Mouse (Mus musculus) spleen, postnatal 36 days (tissue): Measurements from ENCODE around the gene Alkbh3.

Experiments
- DNase-seq, 2 experiments: peaks; one replicate each; pipeline ENCODE4 v3.0.0; 2022; ENCODE audit warnings: low spot score in 2 of 2, mixed read lengths in 1 of 2

Gene Alkbh3

GRCm38 (mm10) chr2:93992810-93993209 is 17.8 kb downstream of the Alkbh3 start:
- DNase-seq, result no peak

GRCm38 (mm10) chr2:93992259-93992658 is 18.3 kb downstream of the Alkbh3 start:
- DNase-seq, result no peak

- no peak for DNase-seq
These were observed 19.3 kb downstream of the Alkbh3 start for GRCm38 (mm10) chr2:93991336-93991735.

DNA sequence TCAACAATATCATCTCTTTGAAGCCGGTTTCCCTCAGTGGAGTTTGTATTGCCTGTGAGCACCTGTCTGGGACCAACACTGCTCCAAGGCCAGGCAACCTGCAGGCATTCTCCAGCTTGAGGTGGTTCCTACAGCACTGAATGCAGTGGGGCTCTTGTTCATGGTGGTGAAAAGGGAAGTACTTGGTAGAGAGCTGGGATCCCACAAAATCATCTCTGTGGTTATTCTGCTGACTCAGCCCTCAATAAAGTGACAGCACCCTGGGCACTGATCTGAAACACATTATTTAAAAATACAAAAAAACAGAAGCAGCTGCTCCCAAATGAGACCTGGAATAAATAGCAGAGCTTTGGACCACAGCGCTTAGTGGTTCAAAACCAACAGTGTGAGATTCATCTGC is 22.2 kb downstream of the Alkbh3 start:
- DNase-seq, result no peak

DNA sequence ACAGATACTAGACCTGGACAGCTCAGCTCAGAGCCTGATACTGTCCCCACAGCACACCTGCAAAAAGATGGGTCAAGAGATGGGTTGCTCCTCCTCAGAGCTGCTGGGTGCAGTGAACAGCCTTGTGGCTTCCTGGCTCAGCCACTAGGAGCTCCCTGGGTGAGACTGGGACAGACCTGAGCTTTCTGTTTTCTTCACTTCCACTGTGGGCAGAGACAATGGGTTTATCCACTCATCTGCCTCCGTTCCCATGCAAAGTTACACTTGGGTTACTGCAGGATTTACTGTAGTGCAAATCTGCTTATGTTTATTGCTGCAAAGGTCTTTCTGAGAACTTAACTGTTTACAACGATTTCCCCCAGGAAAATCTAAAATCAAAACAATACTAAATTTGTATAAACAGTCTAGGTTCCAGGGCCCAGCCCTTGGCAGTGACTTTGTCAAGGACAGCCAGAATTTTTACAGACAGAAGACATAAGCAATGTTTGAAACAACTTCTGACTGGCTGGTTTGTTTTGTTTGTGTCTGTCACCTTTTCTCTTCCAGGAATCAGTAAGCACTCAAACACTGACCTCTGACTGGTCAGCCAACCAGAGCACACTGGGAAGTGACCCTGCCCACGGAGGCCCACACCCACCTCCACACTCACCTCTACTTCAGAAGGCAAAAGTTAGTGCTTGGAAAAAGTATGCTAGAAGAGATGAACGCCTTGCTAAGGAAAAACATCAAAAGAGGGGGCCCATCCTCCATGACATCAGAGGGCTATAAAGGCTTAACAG is 28.0 kb downstream of the Alkbh3 start:
- DNase-seq, result no peak

- no peak for DNase-seq
These were observed 31.1 kb downstream of the Alkbh3 start for GRCm38 (mm10) chr2:93979249-93980120.

GRCm38 (mm10) chr2:93976436-93977252 is 34.0 kb downstream of the Alkbh3 start:
- DNase-seq, result peak; percentile 54 to 63

GRCm38 (mm10) chr2:93975526-93976435 is 34.8 kb downstream of the Alkbh3 start:
- no peak for DNase-seq

DNA sequence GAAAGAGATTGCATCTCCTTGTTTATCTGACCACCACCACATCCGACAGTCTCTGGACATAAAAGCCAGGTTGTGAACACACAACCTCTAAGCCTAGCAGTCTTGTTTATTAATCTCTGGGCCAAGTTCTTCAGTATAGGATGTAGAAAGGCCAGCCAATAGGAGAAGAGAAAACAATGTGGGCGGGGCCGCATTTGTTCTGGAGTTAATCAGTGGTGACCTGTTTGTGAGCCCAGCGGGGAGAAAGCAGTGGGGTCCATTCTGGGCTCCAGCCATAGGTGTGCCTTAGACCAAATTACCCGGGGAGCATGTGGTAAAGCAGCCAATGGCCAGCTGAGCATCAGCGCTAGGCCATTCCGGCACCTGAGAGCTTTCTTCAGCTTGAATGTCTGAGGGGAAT is 35.6 kb downstream of the Alkbh3 start:
- no peak for DNase-seq

DNA sequence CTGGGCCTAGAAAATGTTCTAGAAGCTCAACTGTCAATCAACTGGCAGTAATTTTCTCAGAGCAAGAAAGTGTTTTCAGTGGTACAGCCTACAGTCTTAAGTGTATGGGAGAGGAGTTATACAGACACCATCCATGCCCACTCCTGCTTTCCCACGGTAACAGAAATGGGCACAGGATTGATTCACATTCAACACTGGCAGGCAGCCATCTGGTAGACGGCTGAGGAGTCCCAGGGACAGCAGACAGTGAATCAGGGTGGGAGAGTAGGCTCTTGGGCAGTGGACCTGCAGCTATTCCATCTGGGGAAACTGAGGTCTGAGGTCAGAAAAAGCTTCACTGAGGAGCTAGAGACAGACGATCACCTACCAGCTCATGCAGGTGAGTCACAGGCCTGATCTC is 39.0 kb downstream of the Alkbh3 start:
- DNase-seq, result no peak

- DNase-seq, result no peak
These were observed 46.0 kb downstream of the Alkbh3 start for GRCm38 (mm10) chr2:93964494-93965160.

DNA sequence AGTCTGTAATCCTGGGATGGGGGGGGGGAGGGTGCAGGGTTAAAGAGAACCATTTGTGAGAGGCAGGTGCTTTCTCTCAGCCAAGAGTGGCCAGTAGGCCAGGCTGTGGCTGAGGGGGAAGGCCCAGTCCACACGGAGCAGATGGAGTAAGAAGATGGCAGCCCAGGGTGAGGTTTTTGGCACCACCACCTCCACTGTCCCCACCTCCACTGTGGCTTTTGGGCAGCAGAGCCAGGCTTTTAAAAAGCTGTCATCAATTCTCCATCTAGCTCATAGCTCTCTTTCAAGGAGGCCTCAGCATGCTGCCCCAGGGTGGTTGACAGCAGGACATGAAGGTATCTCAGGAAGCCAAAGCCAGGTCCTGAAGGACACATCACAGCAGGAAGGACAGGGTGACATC is 46.8 kb downstream of the Alkbh3 start:
- DNase-seq, result no peak

GRCm38 (mm10) chr2:93961716-93962115 is 48.9 kb downstream of the Alkbh3 start:
- peak; percentile 27 to 32 for DNase-seq

DNA sequence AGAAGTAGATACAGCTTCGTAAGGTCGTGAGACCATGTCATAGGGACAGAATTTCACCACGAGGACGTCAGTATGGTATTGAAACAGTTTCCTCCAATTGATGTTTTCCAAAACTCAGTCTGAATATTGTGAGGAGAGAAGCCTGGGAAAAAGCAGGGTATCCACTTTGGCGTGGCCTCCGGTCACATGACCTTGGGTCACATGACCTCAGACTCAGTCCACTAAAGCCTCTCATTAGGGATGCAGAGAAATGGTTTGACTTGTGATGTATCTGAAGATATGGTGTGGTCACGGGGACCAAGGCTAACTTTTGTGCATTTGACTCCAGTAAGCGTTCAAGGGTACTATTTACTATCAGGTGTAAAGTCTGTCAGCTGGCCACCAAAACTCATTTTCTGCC is 51.3 kb downstream of the Alkbh3 start:
- DNase-seq, result no peak

GRCm38 (mm10) chr2:93958216-93958615 is 52.4 kb downstream of the Alkbh3 start:
- DNase-seq, result no peak

DNA sequence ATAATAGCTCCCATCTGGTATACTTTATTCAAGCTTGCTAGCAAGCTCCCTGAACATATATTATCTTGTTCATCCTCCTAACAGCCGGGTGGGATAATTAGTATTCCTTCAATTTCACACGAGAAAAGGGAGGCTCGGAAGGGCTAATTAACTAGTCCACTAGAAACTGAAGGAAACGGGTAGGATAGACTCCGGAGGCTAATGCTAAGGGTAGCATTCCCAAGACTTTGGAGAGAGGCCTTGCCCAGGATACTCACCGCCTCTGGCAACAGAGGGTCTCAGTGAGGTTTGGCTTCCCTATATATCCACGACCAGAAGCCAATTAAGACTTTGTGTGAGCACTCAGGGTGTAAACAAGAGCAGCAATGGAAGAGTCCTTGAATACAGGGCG is 52.8 kb downstream of the Alkbh3 start:
- no peak for DNase-seq

- peak; percentile 21 to 30 for DNase-seq
These were observed 53.5 kb downstream of the Alkbh3 start, which contains the start of gene Gm13889 for GRCm38 (mm10) chr2:93956908-93957784. Gm13889 (minus strand) TSS chr2:93957201.

GRCm38 (mm10) chr2:93956331-93956801 is 54.2 kb downstream of the Alkbh3 start:
- no peak for DNase-seq

DNA sequence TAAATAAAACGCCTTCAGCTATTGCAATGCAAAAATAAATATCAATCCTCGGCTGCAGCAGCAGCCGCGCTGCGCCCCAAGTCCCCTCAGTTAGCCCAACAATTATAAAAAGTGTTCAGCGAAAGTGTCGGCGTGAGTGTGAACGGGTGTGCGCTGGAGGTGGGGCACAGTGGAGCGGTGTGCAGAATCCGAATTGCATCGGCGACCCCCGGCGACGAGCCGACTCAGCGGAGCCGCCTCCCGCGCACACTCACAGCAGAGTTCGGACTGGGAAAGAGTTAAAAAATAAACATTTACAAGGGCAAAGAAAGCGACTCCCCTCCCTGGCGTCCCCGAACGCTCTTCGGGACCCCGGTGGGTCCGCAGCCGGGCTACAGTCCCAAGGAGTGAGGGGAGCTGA is 54.7 kb downstream of the Alkbh3 start:
- no peak for DNase-seq
